Mouse (Mus musculus) heart, embryonic 14.5 days (tissue): ENCODE measurements around the gene N4bp1. TPM values are rescaled to one million over a fixed set of nuclear protein-coding genes. Genes with fewer than 3 reads are reported as not detected.

Source experiments
- ATAC-seq: fragments of 200-750 bp; cut with Nextera tagmentation; 2 replicates; pipeline ENCODE4 v1.8.0; 2017; ENCODE audit warnings: low read depth, moderate TSS enrichment; ENCODE audit not compliant: insufficient number of reproducible peaks, insufficient read depth, low FRiP score
- H3K27ac ChIP-seq, 2 experiments: fragments of 200-500 bp in 1 of 2; fragments of 300-500 bp in 1 of 2; sonication (generic) in 1 of 2; replicated peaks in 1 of 2; 2 replicates each; pipeline ENCODE4 v1.5.1; 2012 to 2014; ENCODE audit warnings: low read depth in 2 of 2, low read length in 2 of 2, control low read depth in 1 of 2, mild to moderate bottlenecking in 1 of 2, mixed read lengths in 1 of 2; ENCODE audit not compliant: control insufficient read depth in 1 of 2, insufficient read depth in 1 of 2
- H3K27me3 ChIP-seq: fragments of 300-500 bp; sonication (generic); 2 replicates; pipeline ENCODE4 v1.6.1; 2014; ENCODE audit warnings: mild to moderate bottlenecking, low read length, control low read depth; ENCODE audit not compliant: control insufficient read depth, insufficient read depth
- H3K36me3 ChIP-seq: fragments of 300-500 bp; sonication (generic); 2 replicates; pipeline ENCODE4 v1.6.1; 2014; ENCODE audit warnings: mild to moderate bottlenecking, control low read depth, low read length, mixed read lengths; ENCODE audit not compliant: control insufficient read depth, insufficient read depth
- H3K4me1 ChIP-seq, 2 experiments: fragments of 200-500 bp in 1 of 2; fragments of 300-500 bp in 1 of 2; sonication (generic) in 1 of 2; 2 replicates each; pipeline ENCODE4 v1.6.1; 2012 to 2014; ENCODE audit warnings: low read length in 2 of 2, control low read depth in 1 of 2, mixed read lengths in 1 of 2; ENCODE audit not compliant: control insufficient read depth in 2 of 2, insufficient read depth in 2 of 2
- H3K4me2 ChIP-seq: fragments of 300-500 bp; sonication (generic); 2 replicates; pipeline ENCODE4 v1.6.1; 2014; ENCODE audit warnings: mild to moderate bottlenecking, low read length
- H3K4me3 ChIP-seq, 2 experiments: fragments of 200-500 bp in 1 of 2; fragments of 300-500 bp in 1 of 2; sonication (generic) in 1 of 2; 2 replicates each; pipeline ENCODE4 v1.5.1; 2012 to 2014; ENCODE audit warnings: low read length in 2 of 2, mild to moderate bottlenecking in 2 of 2, control low read depth in 1 of 2, low read depth in 1 of 2, moderate library complexity in 1 of 2; ENCODE audit not compliant: control insufficient read depth in 1 of 2, insufficient read depth in 1 of 2
- H3K9ac ChIP-seq: fragments of 300-500 bp; sonication (generic); 2 replicates; pipeline ENCODE4 v1.6.1; 2014; ENCODE audit warnings: mild to moderate bottlenecking, low read length
- H3K9me3 ChIP-seq: fragments of 300-500 bp; sonication (generic); 2 replicates; pipeline ENCODE4 v1.6.1; 2016; ENCODE audit warnings: low read length, control low read depth; ENCODE audit not compliant: control insufficient read depth
- WGBS: fragments of 180-500 bp; shearing (Covaris S2); extraction: QIAGEN DNeasy Blood & Tissue Kit; methylation state at CpG from one replicate; pipeline ENCODE4 v1.1.7; 2014; 5-methylcytosine and 5-hydroxymethylcytosine counted together
- polyA plus RNA-seq: library from polyadenylated mRNA; unstranded; fragments of >200 nt; fragmentation: Nextera tagmentation; extraction: Ambion mirVana; gene quantifications from 2 replicates; pipeline ENCODE4 v1.2.1, GENCODE M21; 2014

N4bp1 gene
- polyA plus RNA-seq, 1 experiment from 2014 or later: 8.5 TPM

DNA sequence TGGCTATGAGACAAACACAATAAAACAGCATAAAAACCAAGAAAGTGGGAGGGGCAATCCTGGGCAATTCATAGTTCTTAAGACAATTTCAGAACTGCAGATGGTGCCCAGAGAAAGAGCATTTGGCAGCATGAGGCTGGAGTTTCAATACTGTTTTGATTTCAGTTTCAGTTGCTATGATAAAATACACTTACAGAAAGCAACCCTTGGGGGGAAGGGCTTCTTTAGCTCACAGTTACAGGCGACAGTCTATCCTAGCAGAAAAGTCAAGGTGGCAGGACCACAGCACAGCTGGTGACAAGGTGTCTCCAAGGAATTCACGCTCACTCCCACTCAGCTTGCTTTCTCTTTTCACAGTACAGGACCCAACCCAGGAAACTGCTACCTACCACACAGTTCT, 14.3 kb downstream of the N4bp1 start:
- 62% methylated on average over 2 of the region's 2 CpGs for WGBS
- no peaks in the 10 kb centered on the region for H3K27me3 ChIP-seq
- H3K36me3 ChIP-seq: no peaks in the 10 kb centered on the region
- H3K27ac ChIP-seq: no peak overlapping the region
- H3K9ac ChIP-seq: no peak overlapping the region
- H3K4me3 ChIP-seq: no peak overlapping the region
- no peak overlapping the region for H3K4me2 ChIP-seq
- H3K9me3 ChIP-seq: no peaks in the 10 kb centered on the region
- H3K4me1 ChIP-seq: peaks cover 18 to 52% of the 10 kb centered on the region in 2 experiments
- ATAC-seq: no peak

DNA sequence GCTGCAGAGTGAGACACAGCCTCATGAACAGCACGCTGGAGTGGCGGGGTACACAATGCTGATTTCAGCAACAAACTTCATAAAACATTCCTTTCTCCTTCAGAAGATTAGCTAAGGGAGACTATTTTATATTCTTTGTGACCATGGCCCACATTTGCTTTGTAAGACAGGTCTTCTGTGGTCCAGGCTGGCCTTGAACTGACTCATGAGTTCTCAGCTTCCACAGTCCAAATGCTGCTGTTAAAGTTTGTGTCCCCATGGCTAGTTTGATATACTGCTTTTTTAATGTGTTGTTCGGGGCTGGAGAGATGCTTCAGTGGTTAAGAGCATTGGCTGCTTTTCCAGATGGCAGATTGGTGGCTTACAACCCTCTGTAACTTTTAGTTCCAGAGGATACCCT, 17.0 kb downstream of the N4bp1 start:
- no peak overlapping the region for H3K4me2 ChIP-seq
- H3K27me3 ChIP-seq: no peaks in the 10 kb centered on the region
- no peaks in the 10 kb centered on the region for H3K9me3 ChIP-seq
- no peak overlapping the region for H3K4me3 ChIP-seq
- no peak overlapping the region for H3K27ac ChIP-seq
- H3K4me1 ChIP-seq: peaks cover 10 to 44% of the 10 kb centered on the region in 2 experiments
- ATAC-seq: no peak
- 87% methylated on average over 3 of the region's 3 CpGs for WGBS
- no peaks in the 10 kb centered on the region for H3K36me3 ChIP-seq
- no peak overlapping the region for H3K9ac ChIP-seq

DNA sequence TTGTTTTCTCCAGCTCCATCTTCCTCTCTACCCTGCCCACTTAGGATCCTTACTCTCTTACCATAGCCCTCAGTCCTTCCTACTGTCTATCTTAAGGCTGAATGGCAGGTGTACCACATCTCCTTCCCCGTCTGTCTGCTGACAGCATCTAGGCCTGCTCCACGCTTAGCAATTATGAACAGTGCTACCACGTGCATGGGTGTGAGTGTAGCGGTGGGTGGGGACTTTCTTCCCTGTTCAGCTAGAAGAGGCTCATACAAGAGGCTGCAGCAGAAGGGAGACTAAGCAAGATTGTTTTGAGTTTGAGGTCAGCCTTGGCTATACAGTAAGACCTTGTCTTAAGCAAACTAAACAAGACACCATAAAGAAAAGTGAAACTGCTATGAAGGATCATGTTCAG, 20.3 kb downstream of the N4bp1 start:
- ATAC-seq: no peak
- Histone ChIP-seq H3K27ac (no peak overlapping the region), H3K4me3 (no peak overlapping the region), H3K36me3 (peaks cover 20% of the 10 kb centered on the region), H3K27me3 (no peaks in the 10 kb centered on the region), H3K4me1 (peaks cover 0 to 30% of the 10 kb centered on the region in 2 experiments; a peak in 3 of 4 replicates), H3K9ac (no peak overlapping the region), H3K4me2 (no peak overlapping the region), H3K9me3 (no peaks in the 10 kb centered on the region)
- 66% methylated on average over 4 of the region's 4 CpGs for WGBS

GRCm38 (mm10) chr8:86862837-86863236, 22.2 kb downstream of the N4bp1 start:
- Histone ChIP-seq H3K9ac (no peak overlapping the region), H3K4me2 (no peak overlapping the region), H3K9me3 (no peaks in the 10 kb centered on the region), H3K27ac (peak overlapping the region in 1 of 2 experiments; percentile 30; a peak in 2 of 4 replicates), H3K36me3 (peaks cover 26% of the 10 kb centered on the region), H3K4me3 (no peak overlapping the region), H3K27me3 (no peaks in the 10 kb centered on the region), H3K4me1 (peaks cover under 1 to 30% of the 10 kb centered on the region in 2 experiments)
- 23% methylated on average over 4 of the region's 4 CpGs for WGBS
- ATAC-seq: no peak

- Histone ChIP-seq H3K4me1 (peaks cover 2 to 30% of the 10 kb centered on the region in 2 experiments), H3K9me3 (no peaks in the 10 kb centered on the region), H3K27ac (peak overlapping the region in 1 of 2 experiments; percentile 30; a peak in 2 of 4 replicates), H3K27me3 (no peaks in the 10 kb centered on the region), H3K36me3 (peaks cover 30% of the 10 kb centered on the region), H3K4me3 (no peak overlapping the region), H3K4me2 (no peak overlapping the region), H3K9ac (no peak overlapping the region)
- ATAC-seq: no peak
- WGBS: 75% methylated on average over 3 of the region's 3 CpGs
Measured at GRCm38 (mm10) chr8:86862155-86862816, 22.8 kb downstream of the N4bp1 start.

- Histone ChIP-seq H3K27me3 (no peaks in the 10 kb centered on the region), H3K4me1 (peaks cover 2 to 33% of the 10 kb centered on the region in 2 experiments), H3K4me2 (no peak overlapping the region), H3K9me3 (no peaks in the 10 kb centered on the region), H3K4me3 (no peak overlapping the region), H3K9ac (no peak overlapping the region), H3K27ac (peak overlapping the region in 1 of 2 experiments; percentile 21; a peak in 2 of 4 replicates), H3K36me3 (peaks cover 30% of the 10 kb centered on the region)
- 67% methylated on average over 7 of the region's 7 CpGs for WGBS
- no peak for ATAC-seq
Measured at GRCm38 (mm10) chr8:86861516-86861915, 23.5 kb downstream of the N4bp1 start.

DNA sequence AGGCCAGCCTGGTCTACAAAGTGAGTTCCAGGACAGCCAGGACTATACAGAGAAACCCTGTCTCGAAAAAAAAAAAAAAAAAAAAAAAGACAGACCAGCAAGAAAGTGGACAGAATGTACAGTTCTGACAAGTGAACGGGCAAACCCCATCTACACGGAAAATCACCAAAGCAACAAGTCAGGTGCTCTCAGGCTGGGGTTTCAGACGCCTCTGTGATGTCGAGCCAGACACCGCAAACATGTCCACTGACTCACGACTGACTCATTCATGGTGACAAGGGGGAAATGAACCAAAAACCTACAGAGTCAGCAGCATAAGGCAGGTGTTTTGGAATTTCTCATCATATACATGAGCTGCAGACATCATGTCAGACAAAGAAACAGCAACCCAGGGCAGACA, 28.8 kb downstream of the N4bp1 start:
- Histone ChIP-seq H3K27me3 (no peaks in the 10 kb centered on the region), H3K4me2 (no peak overlapping the region), H3K36me3 (peaks cover 33% of the 10 kb centered on the region), H3K4me1 (peaks cover 4 to 19% of the 10 kb centered on the region in 2 experiments), H3K4me3 (no peak overlapping the region), H3K9me3 (no peaks in the 10 kb centered on the region), H3K27ac (no peak overlapping the region), H3K9ac (no peak overlapping the region)
- no peak for ATAC-seq
- 70% methylated on average over 7 of the region's 7 CpGs for WGBS

- Histone ChIP-seq H3K27ac (no peak overlapping the region), H3K4me3 (no peak overlapping the region), H3K9ac (no peak overlapping the region), H3K36me3 (peaks cover 31% of the 10 kb centered on the region), H3K9me3 (no peaks in the 10 kb centered on the region), H3K4me2 (no peak overlapping the region), H3K4me1 (peaks cover 4 to 19% of the 10 kb centered on the region in 2 experiments), H3K27me3 (no peaks in the 10 kb centered on the region)
- 80% methylated on average over 11 of the region's 11 CpGs for whole genome bisulfite sequencing
- ATAC-seq: no peak
Measured at GRCm38 (mm10) chr8:86854686-86855085, 30.4 kb downstream of the N4bp1 start.
